Mouse (Mus musculus) lung, adult 2 months (tissue): ENCODE measurements at regions not wholly inside any gene's neighbourhood (a gene's known extent, or its start where the extent isn't known, plus 50 kb on each side); places are given as distances from the start of the nearest gene placed in this dataset.

Source experiments
- CTCF ChIP-seq: fragments of 200-500 bp; IDR thresholded peaks from 2 replicates; pipeline ENCODE4 v1.5.1; 2011; ENCODE audit warnings: mild to moderate bottlenecking, low read length, control low read depth; ENCODE audit not compliant: insufficient read depth
- POLR2A ChIP-seq: fragments of 200-500 bp; IDR thresholded peaks from 2 replicates; pipeline ENCODE4 v1.6.1; 2011; ENCODE audit warnings: low read depth, mild to moderate bottlenecking, control low read depth, low read length, borderline replicate concordance; ENCODE audit errors: extremely low read depth

DNA sequence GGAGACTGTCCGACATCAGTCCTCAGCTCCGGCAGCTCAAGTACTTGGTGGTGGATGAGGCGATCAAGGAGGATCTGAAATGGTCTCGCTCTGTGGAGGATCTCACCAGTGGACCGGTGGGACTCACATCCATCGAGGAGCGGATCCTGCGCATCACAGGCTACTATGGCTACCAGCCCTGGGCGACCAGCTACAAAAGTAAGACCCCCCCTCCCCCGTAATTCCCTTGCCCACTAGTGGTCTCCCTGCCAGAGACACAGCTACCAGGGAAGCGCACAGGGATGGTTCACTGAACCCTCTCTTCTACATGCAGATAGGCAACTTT is 144.5 kb downstream of the Kcnk1 start:
- no peak for TF ChIP-seq CTCF
- no peak for TF ChIP-seq POLR2A
